Mouse (Mus musculus) right cerebral cortex, postnatal 36 days (tissue): ENCODE data around the gene Rtn4rl1.

ENCODE experiments used
- DNase-seq, 2 experiments: peaks; one replicate each; pipeline ENCODE4 v3.0.0; 2022; ENCODE audit warnings: low spot score in 2 of 2, mixed read lengths in 1 of 2

Rtn4rl1 gene

GRCm38 (mm10) chr11:75251006-75251512 lies 57.5 kb downstream of the Rtn4rl1 start:
- DNase-seq: no peak

GRCm38 (mm10) chr11:75251557-75252070 lies 58.0 kb downstream of the Rtn4rl1 start:
- no peak for DNase-seq

- peak; percentile 71 to 77 for DNase-seq
Observed at GRCm38 (mm10) chr11:75254252-75254912, 60.8 kb downstream of the Rtn4rl1 start.

GRCm38 (mm10) chr11:75255330-75255729 lies 61.7 kb downstream of the Rtn4rl1 start:
- DNase-seq: no peak

GRCm38 (mm10) chr11:75257056-75257648 lies 63.6 kb downstream of the Rtn4rl1 start:
- no peak for DNase-seq

GRCm38 (mm10) chr11:75259416-75259815 lies 65.8 kb downstream of the Rtn4rl1 start:
- no peak for DNase-seq

- peak in 1 of 2 experiments; percentile 68 for DNase-seq
Observed at GRCm38 (mm10) chr11:75259996-75260561, 66.5 kb downstream of the Rtn4rl1 start.

- no peak for DNase-seq
Observed at GRCm38 (mm10) chr11:75261016-75261415, 67.4 kb downstream of the Rtn4rl1 start.

- no peak for DNase-seq
Observed at GRCm38 (mm10) chr11:75261730-75262129, 68.1 kb downstream of the Rtn4rl1 start.

- no peak for DNase-seq
Observed at GRCm38 (mm10) chr11:75262181-75262580, 68.6 kb downstream of the Rtn4rl1 start.

GRCm38 (mm10) chr11:75262791-75263190 lies 69.2 kb downstream of the Rtn4rl1 start:
- no peak for DNase-seq

GRCm38 (mm10) chr11:75263274-75263963 lies 69.8 kb downstream of the Rtn4rl1 start:
- no peak for DNase-seq

- DNase-seq: no peak
Observed at GRCm38 (mm10) chr11:75263964-75264312, 70.4 kb downstream of the Rtn4rl1 start.

- DNase-seq: no peak
Observed at GRCm38 (mm10) chr11:75264550-75264949, 71.0 kb downstream of the Rtn4rl1 start.

- DNase-seq: no peak
Observed at GRCm38 (mm10) chr11:75265545-75265944, 72.0 kb downstream of the Rtn4rl1 start.

GRCm38 (mm10) chr11:75267826-75268281 lies 74.3 kb downstream of the Rtn4rl1 start:
- DNase-seq: peak; percentile 44 to 64

- DNase-seq: no peak
Observed at GRCm38 (mm10) chr11:75268492-75268891, 74.9 kb downstream of the Rtn4rl1 start.

GRCm38 (mm10) chr11:75269213-75269612 lies 75.6 kb downstream of the Rtn4rl1 start:
- DNase-seq: no peak

GRCm38 (mm10) chr11:75270276-75270984 lies 76.8 kb downstream of the Rtn4rl1 start:
- DNase-seq: no peak

- peak in 1 of 2 experiments; percentile 40 for DNase-seq
Observed at GRCm38 (mm10) chr11:75270985-75271434, 77.4 kb downstream of the Rtn4rl1 start.

- no peak for DNase-seq
Observed at GRCm38 (mm10) chr11:75273466-75273865, 79.9 kb downstream of the Rtn4rl1 start.
